Mouse (Mus musculus) forebrain, postnatal 0 days (tissue): ENCODE measurements around the gene Wfdc12. TPM values are rescaled to one million over a fixed set of nuclear protein-coding genes. Genes with fewer than 3 reads are reported as not detected.

Experiments used
- ATAC-seq: fragments of 200-750 bp; cut with Nextera tagmentation; 2 replicates; pipeline ENCODE4 v1.8.0; 2017; ENCODE audit warnings: mild to moderate bottlenecking, moderate library complexity
- DNase-seq: peaks from one replicate; pipeline ENCODE4 v3.0.0-alpha.2; 2015
- H3K27ac ChIP-seq: fragments of 300-500 bp; sonication (generic); 2 replicates; pipeline ENCODE4 v1.5.1; 2014; ENCODE audit warnings: low read depth, mild to moderate bottlenecking, antibody characterized with exemption, low read length, moderate library complexity, mixed read lengths
- H3K27me3 ChIP-seq: fragments of 300-500 bp; sonication (generic); 2 replicates; pipeline ENCODE4 v1.6.1; 2014; ENCODE audit warnings: mild to moderate bottlenecking, low read length, mixed read lengths; ENCODE audit not compliant: insufficient read depth
- H3K36me3 ChIP-seq: fragments of 300-500 bp; sonication (generic); 2 replicates; pipeline ENCODE4 v1.6.1; 2014; ENCODE audit warnings: mild to moderate bottlenecking, moderate library complexity; ENCODE audit not compliant: insufficient read depth
- H3K4me1 ChIP-seq: fragments of 300-500 bp; sonication (generic); 2 replicates; pipeline ENCODE4 v1.6.1; 2014; ENCODE audit warnings: antibody characterized with exemption; ENCODE audit not compliant: insufficient read depth
- H3K4me2 ChIP-seq: fragments of 300-500 bp; sonication (generic); 2 replicates; pipeline ENCODE4 v1.6.1; 2014; ENCODE audit warnings: low read depth, mild to moderate bottlenecking, moderate library complexity
- H3K4me3 ChIP-seq: fragments of 300-500 bp; sonication (generic); 2 replicates; pipeline ENCODE4 v1.5.1; 2014; ENCODE audit warnings: low read depth, low read length, mixed read lengths
- H3K9ac ChIP-seq: fragments of 300-500 bp; sonication (generic); 2 replicates; pipeline ENCODE4 v1.6.1; 2014; ENCODE audit warnings: mild to moderate bottlenecking
- H3K9me3 ChIP-seq: fragments of 300-500 bp; sonication (generic); 2 replicates; pipeline ENCODE4 v1.6.1; 2016; ENCODE audit warnings: low read length
- CTCF ChIP-seq: sonication (generic); IDR thresholded peaks from 2 replicates; pipeline ENCODE4 v1.5.1; 2016; ENCODE audit warnings: antibody characterized with exemption, control low read depth, low read depth
- WGBS: fragments of 180-500 bp; shearing (Covaris S2); extraction: QIAGEN DNeasy Blood & Tissue Kit; methylation state at CpG from one replicate; pipeline ENCODE4 v1.1.7; 2014; 5-methylcytosine and 5-hydroxymethylcytosine counted together
- polyA plus RNA-seq: library from polyadenylated mRNA; unstranded; fragments of >200 nt; fragmentation: Nextera tagmentation; extraction: Ambion mirVana; gene quantifications from 2 replicates; pipeline ENCODE4 v1.2.1, GENCODE M21; 2015
- total RNA-seq: library from RNA; depleted of rRNA; stranded (reverse); fragments of >200 nt; gene quantifications from 2 replicates; pipeline ENCODE4 v1.2.3, GENCODE M21; 2014

Wfdc12 gene
- total and polyA plus RNA-seq, 2 experiments from 2014 or later: not detected

GRCm38 (mm10) chr2:164167752-164168570, 22.4 kb downstream of the Wfdc12 start:
- Histone ChIP-seq H3K27ac (no peak overlapping the region), H3K36me3 (no peaks in the 10 kb centered on the region), H3K9ac (peak overlapping the region; percentile 55), H3K27me3 (peaks cover 49% of the 10 kb centered on the region), H3K9me3 (no peaks in the 10 kb centered on the region), H3K4me3 (peak overlapping the region; percentile 42), H3K4me2 (peak overlapping the region; percentile 62), H3K4me1 (peaks cover 9% of the 10 kb centered on the region; the same call in 1 of the 2 replicates)
- ATAC-seq (peak; percentile 88), DNase-seq (peak; percentile 50)
- WGBS: 15% methylated on average over 90 of the region's 90 CpGs
- TF ChIP-seq CTCF: peak; percentile 3; the same call in 1 of the 2 replicates

- no peak for ATAC-seq
- H3K9ac ChIP-seq: no peak overlapping the region
- H3K27ac ChIP-seq: no peak overlapping the region
- no peaks in the 10 kb centered on the region for H3K4me1 ChIP-seq
- no peak for DNase-seq
- H3K4me3 ChIP-seq: no peak overlapping the region
- H3K4me2 ChIP-seq: no peak overlapping the region
- TF ChIP-seq CTCF: no peak
- H3K9me3 ChIP-seq: no peaks in the 10 kb centered on the region
- WGBS: 95% methylated on average over 5 of the region's 5 CpGs
- no peaks in the 10 kb centered on the region for H3K36me3 ChIP-seq
- peaks cover 28% of the 10 kb centered on the region for H3K27me3 ChIP-seq
Observed at GRCm38 (mm10) chr2:164164941-164165340, 25.5 kb downstream of the Wfdc12 start.

- TF ChIP-seq CTCF: no peak
- WGBS: 86% methylated on average over 11 of the region's 11 CpGs
- Histone ChIP-seq H3K9ac (no peak overlapping the region), H3K9me3 (no peaks in the 10 kb centered on the region), H3K4me3 (no peak overlapping the region), H3K4me2 (no peak overlapping the region), H3K36me3 (0 out of 2 replicates have a peak, but pooled peaks cover 6% of the 10 kb centered on the region), H3K4me1 (no peaks in the 10 kb centered on the region), H3K27me3 (no peaks in the 10 kb centered on the region), H3K27ac (no peak overlapping the region)
- DNase-seq (no peak), ATAC-seq (no peak)
Observed at GRCm38 (mm10) chr2:164161515-164162055, 28.8 kb downstream of the Wfdc12 start.

GRCm38 (mm10) chr2:164158838-164159237, 31.6 kb downstream of the Wfdc12 start:
- H3K4me3 ChIP-seq: no peak overlapping the region
- no peaks in the 10 kb centered on the region for H3K4me1 ChIP-seq
- no peak for TF ChIP-seq CTCF
- H3K4me2 ChIP-seq: no peak overlapping the region
- H3K9ac ChIP-seq: no peak overlapping the region
- no peaks in the 10 kb centered on the region for H3K27me3 ChIP-seq
- no peak for ATAC-seq
- DNase-seq: no peak
- no peak overlapping the region for H3K27ac ChIP-seq
- no peaks in the 10 kb centered on the region for H3K9me3 ChIP-seq
- 83% methylated on average over 2 of the region's 2 CpGs for WGBS
- peaks cover 18% of the 10 kb centered on the region for H3K36me3 ChIP-seq

- TF ChIP-seq CTCF: no peak
- DNase-seq (no peak), ATAC-seq (no peak)
- no peaks in the 10 kb centered on the region for H3K27me3 ChIP-seq
- H3K4me2 ChIP-seq: no peak overlapping the region
- H3K4me1 ChIP-seq: no peaks in the 10 kb centered on the region
- H3K9me3 ChIP-seq: no peaks in the 10 kb centered on the region
- peaks cover 41% of the 10 kb centered on the region for H3K36me3 ChIP-seq
- H3K4me3 ChIP-seq: no peak overlapping the region
- H3K27ac ChIP-seq: no peak overlapping the region
- no peak overlapping the region for H3K9ac ChIP-seq
- WGBS: 89% methylated on average over 7 of the region's 7 CpGs
Observed at GRCm38 (mm10) chr2:164156158-164156557, 34.2 kb downstream of the Wfdc12 start.

- TF ChIP-seq CTCF: no peak
- no peak for ATAC-seq
- H3K36me3 ChIP-seq: peaks cover 41% of the 10 kb centered on the region
- H3K27ac ChIP-seq: no peak overlapping the region
- no peak overlapping the region for H3K4me2 ChIP-seq
- no peaks in the 10 kb centered on the region for H3K9me3 ChIP-seq
- no peak overlapping the region for H3K4me3 ChIP-seq
- H3K27me3 ChIP-seq: no peaks in the 10 kb centered on the region
- 94% methylated on average over 10 of the region's 10 CpGs for WGBS
- no peaks in the 10 kb centered on the region for H3K4me1 ChIP-seq
- H3K9ac ChIP-seq: no peak overlapping the region
- DNase-seq: no peak
Observed at GRCm38 (mm10) chr2:164154007-164154406, 36.4 kb downstream of the Wfdc12 start.

GRCm38 (mm10) chr2:164152341-164152740, 38.1 kb downstream of the Wfdc12 start:
- no peak overlapping the region for H3K27ac ChIP-seq
- no peaks in the 10 kb centered on the region for H3K4me1 ChIP-seq
- H3K27me3 ChIP-seq: no peaks in the 10 kb centered on the region
- H3K36me3 ChIP-seq: peaks cover 40% of the 10 kb centered on the region
- DNase-seq: no peak
- ATAC-seq: no peak
- H3K9me3 ChIP-seq: no peaks in the 10 kb centered on the region
- H3K9ac ChIP-seq: no peak overlapping the region
- no peak overlapping the region for H3K4me2 ChIP-seq
- no peak overlapping the region for H3K4me3 ChIP-seq
- no peak for TF ChIP-seq CTCF
- WGBS: 94% methylated on average over 11 of the region's 11 CpGs
